Mouse (Mus musculus) urinary bladder, adult 2 months (tissue): ENCODE data around the gene Car12. TPM values are rescaled to one million over a fixed set of nuclear protein-coding genes. Genes with fewer than 3 reads are reported as not detected.

Experiments used
- DNase-seq: peaks from one replicate; pipeline ENCODE4 v3.0.0; 2022; ENCODE audit warnings: low spot score
- polyA plus RNA-seq: library from polyadenylated mRNA; depleted of rRNA; stranded (reverse); fragments of >200 nt; gene quantifications from 2 replicates; pipeline ENCODE4 v1.2.3, GENCODE M21; 2012

The Car12 gene
- polyA plus RNA-seq, 1 experiment, result 1.0 TPM

DNA sequence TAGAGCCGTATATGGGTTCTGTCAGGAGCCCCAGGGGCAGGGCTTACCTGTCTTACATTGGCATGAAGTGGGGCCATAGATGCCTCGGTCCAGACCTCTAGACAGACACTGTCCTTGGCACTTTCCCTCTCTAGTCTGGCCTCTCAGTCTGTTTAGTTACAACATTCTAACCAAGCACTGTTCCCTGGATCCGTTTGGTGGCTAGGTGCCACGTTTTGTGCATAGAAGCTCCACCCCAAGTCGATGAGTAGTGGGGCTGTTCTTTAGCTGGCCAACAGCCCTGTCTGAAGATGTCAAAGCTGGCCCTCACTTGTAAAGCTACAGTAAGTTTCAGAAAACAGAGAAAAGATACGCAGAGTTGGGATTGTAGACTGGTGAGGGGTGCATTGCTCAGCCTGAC is 2.9 kb upstream of the Car12 start:
- no peak for DNase-seq

DNA sequence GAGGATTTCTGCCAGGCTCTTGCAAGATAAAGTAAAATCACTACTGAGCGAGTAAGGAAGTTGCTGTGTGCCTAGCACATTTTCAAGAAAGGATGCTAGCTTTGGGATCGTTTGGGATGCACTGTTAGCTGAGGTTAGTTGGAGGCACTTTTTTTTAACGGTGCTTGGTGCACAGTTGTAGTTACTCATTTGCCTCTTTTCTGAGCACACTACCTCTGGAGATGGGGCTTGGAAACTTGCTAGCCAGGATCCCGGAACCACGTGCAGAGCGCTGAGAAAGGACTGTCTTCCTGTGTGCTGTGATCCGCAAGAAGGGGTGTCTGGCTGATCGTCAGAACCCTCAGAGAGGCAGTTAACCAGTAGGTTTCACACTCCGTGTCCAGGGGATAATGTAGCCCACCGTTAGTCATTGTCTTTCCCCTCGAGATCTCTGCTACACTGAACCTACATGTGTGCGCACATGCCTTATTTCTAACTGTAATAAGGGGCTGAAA is 583 bp downstream of the Car12 start:
- no peak for DNase-seq

DNA sequence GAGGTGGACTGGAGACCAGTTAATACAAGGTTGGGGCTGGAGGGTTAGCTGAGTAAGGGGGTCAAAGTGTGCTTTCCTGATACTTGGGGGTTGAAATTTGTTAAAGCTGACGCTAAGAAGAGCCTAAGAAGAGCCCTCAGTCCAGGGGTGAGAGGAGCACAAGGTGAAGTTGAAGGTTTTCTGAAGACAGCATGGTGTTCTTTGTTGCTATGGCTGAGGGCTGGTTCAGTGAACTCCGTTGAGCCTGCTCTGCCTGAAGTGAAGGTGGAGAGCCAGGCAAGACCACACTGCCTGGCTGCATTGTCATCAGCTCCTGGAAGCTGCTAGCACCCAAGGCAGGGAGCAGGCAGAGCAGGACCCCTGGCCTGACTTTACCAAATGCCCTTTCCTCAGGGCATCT is 1.9 kb downstream of the Car12 start:
- DNase-seq, result no peak

DNA sequence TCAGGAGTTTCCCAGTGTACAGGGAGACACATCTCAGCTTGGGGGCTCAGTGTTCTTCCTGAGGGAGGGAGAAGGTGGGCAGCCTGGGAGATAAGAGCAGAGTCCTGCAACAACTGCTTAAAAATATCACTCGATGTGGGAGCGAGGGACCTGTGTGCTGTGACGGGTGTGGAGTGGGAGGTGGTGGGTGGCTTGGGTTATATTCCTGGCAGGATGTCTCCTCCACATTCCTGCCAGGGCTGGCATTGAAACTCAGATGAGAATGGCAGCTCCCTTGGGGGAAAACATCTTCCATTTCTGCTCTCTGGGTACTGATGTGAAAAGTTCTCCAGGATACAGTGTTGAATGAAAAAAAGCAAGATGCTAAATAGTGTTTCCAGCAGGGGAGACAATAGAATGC is 3.0 kb downstream of the Car12 start:
- no peak for DNase-seq

DNA sequence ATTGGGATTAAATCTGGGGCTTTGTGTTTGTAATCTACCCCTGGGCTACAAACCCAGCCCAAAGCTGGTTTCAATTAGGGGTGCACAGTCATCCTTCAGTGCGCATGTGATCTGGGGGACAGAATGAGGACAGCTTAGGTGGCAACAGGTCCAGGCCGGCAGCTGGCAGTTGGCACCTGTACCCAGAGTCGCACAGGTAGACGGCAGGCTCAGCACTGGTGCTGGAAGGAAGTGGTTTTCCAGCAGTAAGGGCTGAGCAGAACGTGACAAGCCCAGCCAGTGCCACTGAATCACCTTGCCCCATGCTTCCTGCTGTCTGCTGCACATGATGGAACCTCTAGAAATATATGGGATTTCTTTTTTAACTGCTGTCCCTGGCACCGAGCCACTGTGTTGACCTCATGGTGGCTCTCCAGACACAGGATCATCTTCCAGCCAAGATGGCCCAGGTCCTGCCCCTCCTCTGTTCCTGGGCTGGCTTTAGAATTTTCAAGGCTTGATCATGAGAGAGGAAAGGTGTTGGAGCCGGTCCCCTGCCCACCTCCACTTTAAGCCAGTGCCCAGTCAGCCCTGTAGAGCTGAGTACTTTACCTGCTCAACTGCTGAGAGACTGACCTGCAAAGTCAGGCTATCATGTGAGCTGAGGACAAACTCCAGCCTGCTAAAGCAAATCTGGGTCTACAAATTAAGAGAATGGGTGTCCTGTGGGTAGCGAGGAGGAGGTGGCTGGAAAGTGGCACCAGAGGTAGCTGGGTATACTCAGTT is 7.4 kb downstream of the Car12 start:
- DNase-seq, result no peak

DNA sequence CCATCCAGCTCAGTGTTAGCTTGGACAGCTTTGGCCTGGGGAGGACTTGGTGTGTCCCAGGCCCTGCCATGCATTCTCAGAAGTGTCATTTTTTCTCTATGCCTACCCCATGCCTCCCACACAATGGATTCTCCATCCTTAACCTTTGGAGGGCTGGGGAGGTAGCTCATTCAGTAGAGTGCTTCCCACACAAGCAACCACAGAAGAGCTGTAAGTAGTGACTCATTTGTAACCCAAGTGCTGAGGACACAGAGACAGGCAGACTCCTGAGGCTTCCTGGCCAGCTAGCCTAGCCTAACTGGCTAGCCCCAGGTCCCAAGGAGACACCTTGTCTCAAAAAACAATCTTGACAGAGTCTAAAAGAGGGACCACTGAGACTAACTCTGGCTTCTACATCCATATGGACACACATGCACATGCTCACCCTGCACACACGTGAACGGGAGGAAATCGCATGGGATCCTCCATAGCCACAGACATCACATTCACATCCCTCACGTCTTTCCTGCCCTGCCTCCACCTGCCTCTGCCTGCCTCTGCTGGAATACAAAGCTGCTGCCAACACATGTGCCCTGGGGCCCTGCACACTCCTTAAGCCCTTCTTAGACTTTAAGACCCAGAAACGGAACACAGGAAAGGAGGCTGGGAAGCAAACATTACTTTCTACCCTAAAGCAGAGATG is 8.8 kb downstream of the Car12 start:
- DNase-seq, result no peak

DNA sequence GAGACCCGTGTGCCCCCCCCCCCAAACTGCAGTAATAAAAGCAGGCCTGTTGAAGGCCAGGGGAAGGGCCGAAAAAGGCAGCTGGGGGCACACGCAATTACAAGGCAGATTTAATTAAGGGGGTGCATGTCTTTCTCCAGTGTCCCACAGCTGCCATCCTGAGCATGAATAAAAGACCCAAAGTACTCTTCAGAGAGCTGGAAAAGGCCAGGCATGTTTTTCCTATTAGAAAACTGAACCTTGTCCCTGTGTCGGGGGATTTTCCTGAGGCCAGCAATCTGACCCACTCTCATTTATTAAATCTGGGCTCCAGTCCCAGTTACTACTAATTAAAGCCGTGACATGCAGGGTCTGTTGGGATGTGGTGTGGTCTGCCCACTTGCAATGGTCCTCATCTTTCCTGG is 9.4 kb downstream of the Car12 start:
- DNase-seq, result no peak

DNA sequence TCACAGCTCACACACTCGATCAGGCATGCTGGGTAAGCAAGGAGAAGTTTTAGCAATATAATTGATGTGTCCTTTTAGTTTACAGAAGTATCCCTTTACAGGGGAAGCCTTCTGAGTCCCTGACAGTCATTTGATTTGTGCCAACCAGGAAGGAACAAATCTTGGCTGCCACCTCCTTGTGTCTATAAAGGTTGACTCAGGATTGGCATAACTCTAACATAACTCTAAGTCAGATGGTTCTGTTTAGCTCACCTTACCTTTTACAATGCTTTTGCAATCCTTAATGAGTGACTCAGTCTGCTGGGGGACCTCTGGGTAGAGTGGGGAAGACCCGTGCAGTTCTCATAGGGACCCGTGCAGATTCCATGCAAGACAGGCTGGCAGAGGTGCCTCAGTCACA is 12.1 kb downstream of the Car12 start:
- DNase-seq, result no peak

DNA sequence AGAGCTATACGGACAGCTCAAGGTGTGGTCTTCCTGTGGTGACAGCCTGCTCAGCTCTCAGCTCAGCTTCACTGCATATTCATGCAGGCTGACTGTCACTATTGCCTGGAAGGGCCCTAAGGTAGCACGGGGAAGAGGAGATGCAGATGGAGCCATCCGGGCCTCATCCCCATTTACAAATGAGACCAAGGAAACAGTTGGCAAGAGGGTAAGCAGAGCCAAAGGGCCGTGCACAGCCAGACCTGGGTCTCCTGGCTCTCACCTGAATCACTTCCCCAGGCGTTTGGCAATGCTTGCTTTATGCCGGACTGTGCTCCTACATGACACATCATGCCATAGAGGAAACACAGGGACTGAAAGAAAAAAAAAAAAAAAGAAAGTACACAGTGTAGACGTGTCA is 13.8 kb downstream of the Car12 start:
- DNase-seq, result no peak

DNA sequence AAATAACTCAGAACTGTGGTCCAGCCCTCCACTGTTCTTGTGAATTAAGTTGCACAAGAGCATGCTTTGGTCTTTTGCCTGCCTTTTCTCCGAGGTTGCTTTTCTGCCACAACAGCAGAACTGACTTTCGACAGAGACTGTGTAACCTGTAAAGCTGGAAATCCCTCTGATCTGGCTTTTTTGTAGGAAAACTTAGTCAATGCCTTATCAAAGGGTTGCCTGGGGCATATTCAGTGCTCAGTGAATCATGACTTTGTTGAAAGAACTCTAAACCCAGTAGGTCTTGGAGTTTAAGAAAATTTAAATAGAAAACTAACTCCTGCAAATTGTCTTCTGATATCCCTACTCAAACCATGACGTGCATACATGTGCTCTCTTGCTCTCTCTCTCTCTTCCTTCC is 17.1 kb downstream of the Car12 start:
- DNase-seq, result no peak

DNA sequence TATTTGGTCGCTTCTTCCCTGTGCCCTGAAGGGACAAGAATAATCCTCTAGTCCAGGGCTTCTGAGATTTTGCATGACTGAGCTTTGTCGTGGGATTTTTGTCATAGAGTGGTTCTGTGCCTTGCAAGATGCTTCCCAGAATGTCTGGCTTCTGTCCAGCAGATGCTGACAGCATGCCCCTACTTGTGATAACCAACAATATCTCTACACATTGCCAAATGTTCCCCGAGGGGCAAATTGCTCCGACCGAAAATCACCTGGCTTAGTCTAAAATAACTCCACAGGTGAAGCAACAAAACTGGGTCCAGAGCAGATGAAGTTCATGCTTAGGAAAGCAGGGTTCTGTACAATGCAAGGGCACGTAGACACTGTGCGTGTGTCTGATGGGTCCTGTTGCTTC is 17.8 kb downstream of the Car12 start:
- no peak for DNase-seq

DNA sequence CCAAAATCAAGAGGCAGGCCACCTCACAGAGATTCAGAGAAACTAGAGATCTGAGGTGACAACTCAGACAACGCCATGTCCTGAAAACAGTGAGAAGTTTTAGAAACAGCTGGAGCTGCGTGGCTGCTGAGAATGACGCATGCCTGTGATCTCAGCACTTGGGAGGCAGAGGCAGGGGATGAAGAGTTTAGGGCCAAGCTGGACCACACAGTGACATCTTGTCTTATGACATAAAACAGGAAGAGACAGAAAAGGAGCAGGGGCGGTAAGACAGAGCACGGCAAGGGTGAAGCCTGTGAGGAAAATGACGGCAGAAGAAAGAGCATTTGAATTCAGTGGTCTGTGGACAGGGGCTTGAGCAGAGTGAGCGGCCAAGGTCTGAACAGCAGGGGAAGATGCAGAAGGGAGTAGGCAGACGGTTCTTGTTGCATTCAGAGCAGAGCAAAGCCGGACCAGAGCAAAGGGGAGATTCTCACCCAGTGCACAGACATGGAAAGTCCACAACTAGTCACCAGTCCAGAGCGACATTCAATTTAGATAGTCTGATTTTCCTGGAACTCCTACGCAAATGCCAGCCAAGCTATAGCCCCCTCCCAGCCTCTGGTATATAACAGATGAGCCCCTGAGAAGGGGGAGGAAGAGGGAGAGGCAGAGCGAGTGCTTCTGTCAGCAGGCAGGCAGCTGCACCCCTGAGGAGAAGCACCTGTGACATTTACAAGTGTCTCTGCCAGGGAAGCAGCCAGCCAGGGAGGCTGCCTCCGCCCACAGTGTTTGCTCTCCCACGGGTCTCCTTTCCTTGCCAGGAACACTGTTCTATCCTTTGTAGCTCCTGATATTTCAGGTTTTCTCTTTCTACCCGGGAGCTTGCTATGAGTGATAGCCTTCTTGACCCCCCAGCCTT is 19.6 kb downstream of the Car12 start:
- no peak for DNase-seq

DNA sequence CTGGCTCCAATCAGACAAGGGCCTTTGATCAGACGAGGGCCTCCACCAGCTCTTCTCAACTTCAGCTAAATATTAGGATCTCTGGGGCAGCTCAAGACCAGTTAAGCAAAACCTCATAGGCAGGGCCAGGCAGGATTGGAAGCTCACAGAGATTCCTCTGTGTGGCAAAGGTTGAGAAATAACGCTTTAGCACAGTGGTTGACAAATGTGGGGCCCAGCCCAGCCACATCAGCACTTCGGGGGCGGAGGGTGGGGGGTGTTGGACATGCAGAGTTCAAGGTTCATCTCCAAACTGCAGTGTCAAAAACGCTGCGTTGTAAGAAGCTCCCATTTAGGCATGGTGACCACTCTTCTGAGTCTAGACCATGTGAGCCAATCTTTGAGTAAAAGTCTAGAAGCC is 21.1 kb downstream of the Car12 start:
- DNase-seq, result no peak

DNA sequence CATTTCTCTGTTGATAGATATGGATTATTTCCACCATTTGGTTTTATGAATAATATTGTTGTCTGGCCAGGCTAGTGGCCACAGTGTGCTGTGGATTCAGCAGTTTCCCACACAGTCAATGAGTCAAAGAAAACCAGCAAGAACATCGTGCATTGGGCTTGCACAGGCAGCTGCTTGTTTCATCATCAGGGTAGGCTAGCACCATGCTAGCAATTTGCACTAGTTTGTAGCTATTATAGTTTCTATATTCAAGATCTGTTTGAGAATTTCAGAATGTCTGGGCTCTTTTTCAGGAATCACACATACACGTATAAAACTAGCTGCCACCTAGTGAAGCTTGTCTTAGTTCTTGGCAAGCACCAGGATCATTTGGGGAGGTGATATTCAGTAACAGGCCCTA is 21.6 kb downstream of the Car12 start:
- DNase-seq, result no peak

DNA sequence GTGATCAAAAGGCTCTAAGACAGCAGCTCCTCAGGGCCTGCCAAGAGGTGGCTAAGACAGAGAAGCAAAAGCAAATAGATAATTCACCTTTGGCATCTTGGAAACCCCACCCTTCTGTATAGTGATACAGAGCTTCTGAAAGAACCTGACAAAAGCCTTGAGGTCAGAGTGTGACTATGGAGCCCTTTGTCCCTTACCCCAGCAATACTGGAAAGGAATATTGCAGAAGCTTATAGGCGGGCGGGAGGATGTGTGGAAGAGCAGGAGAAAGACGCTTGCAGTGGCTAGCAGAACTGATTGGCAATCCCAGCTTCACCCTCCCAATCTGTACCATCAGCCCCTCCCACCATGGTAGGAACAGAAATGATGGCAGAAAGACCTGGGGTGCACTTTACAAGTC is 22.5 kb downstream of the Car12 start:
- DNase-seq, result no peak

DNA sequence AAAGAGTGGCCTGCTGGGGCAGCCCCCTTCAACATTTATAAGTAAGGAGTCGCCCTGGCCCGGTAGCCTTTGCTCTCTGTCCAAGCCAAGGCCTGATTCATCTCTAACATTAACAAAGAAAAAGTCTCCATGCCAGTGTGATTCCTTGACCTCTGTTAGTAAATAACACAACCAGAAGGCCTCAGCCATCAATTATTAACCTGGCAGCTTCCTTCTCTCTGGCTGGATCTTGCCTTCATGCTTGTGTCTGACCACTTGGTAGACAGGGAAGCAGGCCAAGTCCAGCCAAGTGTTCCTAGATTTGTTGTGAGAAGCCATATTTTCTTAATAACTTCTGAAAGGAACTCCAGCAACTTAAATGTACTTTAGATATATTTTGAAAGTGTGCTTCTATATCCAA is 23.1 kb downstream of the Car12 start:
- DNase-seq, result no peak

DNA sequence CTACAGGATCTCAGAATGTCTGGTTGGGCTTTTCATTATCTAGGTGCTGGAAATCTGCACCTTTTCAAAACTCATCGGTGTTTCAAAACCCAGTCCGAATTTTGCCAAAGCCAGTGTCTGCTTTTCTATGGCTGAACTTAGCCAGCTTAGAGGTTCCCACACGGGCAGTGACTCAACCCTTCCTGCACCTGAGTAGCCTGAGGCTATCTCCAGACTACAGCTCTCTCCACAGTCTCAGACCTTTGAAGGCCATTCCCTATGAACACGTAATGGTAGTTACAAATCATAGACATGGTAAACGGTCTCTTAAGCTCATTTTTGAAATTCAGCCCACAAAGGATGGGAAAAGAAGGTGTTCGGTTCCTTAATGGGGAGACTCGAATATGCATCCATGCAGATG is 26.0 kb downstream of the Car12 start:
- no peak for DNase-seq

DNA sequence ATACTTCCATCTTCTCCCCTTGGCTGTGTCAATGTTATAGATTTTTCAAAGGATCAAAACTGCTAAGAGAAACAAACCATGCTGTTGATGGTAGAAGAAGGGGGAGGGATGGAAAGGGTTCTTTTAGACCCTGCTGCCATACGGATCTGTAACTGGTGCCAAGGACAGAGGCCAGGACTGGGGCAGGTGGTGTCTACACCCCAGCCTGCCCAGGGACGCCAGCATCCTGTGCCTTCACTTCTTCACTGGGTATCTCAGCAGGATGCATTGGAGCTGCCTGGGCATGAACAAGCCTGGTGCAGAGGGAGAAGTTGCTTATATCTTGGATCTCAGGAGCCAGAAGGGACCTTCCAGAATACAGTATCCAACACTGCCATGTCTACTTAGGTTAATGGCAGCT is 31.0 kb downstream of the Car12 start:
- no peak for DNase-seq

DNA sequence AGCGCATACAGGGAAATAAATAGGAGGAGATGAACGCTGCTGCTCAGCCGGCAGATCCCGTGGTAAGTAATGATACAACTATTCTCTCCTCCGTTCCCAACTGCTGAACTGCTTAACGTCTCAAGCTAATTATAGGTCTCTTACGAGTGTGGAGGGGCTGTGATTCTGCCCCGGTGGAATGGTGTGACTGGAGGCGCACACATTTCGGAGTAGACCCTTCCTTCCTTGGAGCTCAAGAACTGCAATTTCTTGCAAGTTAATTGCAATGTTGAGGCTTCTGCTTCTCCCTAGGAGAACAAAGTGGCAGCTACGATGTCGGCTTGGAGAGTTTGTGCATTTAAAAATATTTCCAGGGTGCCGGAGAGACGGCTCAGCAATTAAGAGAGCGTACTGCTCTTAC is 34.9 kb downstream of the Car12 start:
- DNase-seq, result no peak

DNA sequence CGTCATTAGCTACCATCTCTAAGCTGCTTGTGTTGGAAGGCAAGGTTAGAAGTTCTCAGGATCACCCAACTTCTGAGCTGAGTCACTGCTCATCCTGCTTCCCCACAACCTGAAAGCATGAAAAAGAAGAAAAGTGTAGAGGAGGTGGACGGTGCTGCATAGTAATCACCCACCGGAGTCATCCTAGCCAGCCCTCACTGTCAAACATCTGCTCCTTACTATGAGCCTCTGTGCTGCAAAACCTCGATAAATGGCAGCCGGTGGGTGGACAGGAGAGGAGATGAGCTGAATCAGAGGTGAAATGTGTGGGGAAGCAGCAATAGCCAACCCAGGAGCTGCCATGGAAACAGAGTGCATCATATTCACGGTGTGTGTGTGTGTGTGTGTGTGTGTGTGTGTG is 39.4 kb downstream of the Car12 start:
- no peak for DNase-seq

DNA sequence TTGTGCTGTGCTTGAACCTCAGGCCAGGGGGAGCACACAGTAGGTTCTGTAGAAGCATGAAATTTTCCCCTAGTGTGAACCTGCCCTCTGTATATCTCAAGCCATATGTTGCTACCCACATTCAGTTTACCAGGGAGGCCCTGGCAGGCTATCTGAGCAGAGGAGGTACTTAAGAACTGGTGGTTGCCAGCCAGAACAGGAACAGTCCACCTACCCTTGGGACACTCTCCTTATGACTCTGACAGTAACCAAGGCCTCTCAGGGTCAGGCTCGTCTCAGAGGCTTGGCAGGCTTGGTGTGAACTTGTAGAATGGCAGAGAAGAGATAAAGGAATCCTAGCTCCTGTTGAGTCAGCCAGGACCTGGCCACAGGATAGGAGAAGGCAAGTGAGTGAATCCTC is 47.5 kb downstream of the Car12 start:
- no peak for DNase-seq

DNA sequence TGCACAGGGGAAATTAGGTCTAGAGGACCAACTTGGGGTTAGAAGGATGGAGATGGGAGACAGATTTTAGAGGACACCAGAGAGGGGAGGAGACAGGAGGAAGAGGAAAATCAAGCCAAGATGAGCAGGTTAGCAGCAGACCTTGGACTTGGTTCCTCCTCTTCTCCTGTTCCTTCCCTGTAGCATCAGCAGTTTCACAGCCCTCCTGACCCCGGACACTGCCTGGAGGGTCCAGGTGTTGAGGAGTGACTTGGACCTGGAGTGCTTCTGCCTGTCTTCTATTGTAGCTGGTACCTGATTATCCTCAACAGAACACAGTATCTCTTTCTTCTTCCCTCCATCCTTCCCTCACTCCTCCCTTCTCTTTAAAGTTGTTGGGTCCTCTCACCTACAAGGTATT is 55.2 kb downstream of the Car12 start:
- no peak for DNase-seq

DNA sequence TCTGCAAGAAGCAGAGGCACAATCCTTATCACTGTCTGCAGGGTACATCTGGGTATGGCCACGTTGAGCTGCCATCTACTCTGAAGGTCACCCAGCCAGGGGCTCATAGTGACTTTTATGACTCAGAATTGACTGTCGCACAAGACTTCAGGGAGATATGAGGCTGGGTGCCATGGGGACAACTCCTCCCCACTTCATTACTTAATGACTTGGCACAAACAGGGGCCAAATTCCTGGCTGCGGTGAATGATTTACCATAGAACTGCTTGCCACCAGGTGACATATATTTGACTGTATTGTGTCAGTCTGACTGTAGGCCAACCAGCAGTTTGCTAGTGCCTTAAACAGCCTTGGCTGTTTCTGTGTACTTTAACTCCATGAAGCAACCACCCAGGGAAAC is 55.8 kb downstream of the Car12 start:
- DNase-seq, result no peak
